Mouse (Mus musculus) megakaryocyte, embryonic 14.5 days (primary cell): Measurements from ENCODE around the gene Rplp2. TPM values are rescaled to one million over a fixed set of nuclear protein-coding genes. Genes with fewer than 3 reads are reported as not detected.
"Not testable (repeated sequence)": the region's sequence is repeated elsewhere in the genome, so short reads cannot be mapped to it uniquely, and the experiment has no call there.

Source experiments
- H3K27me3 ChIP-seq: replicated peaks from 2 replicates; pipeline ENCODE3; 2012; ENCODE audit warnings: inconsistent platforms
- H3K36me3 ChIP-seq: replicated peaks from 2 replicates; pipeline ENCODE3; 2012; ENCODE audit warnings: low read length, inconsistent platforms, mixed read lengths
- H3K4me1 ChIP-seq: 2 replicates; pipeline ENCODE4 v1.6.1; 2012; ENCODE audit warnings: inconsistent platforms
- H3K4me3 ChIP-seq: replicated peaks from 2 replicates; pipeline ENCODE3; 2012; ENCODE audit warnings: moderate library complexity, mild to moderate bottlenecking, inconsistent platforms
- H3K9me3 ChIP-seq: 2 replicates; pipeline ENCODE4 v1.6.1; 2012; ENCODE audit warnings: inconsistent platforms
- FLI1 ChIP-seq: IDR thresholded peaks from 2 replicates; pipeline ENCODE4 v1.6.1; 2012; ENCODE audit warnings: low read length, inconsistent platforms, mixed read lengths
- GATA1 ChIP-seq: IDR thresholded peaks from 3 replicates; pipeline ENCODE4 v1.6.1; 2012; ENCODE audit warnings: mixed read lengths, low read length, inconsistent platforms, borderline replicate concordance
- polyA plus RNA-seq: library from polyadenylated mRNA; stranded (reverse); fragments of >175 nt; gene quantifications from 2 replicates; pipeline ENCODE4 v1.2.3, GENCODE M21; 2012; ENCODE audit warnings: low replicate concordance; ENCODE audit not compliant: insufficient read depth

The Rplp2 gene
- polyA plus RNA-seq = 6,138 and 9,533 TPM in 2 replicates

- H3K27me3 ChIP-seq = no peaks in the 10 kb centered on the region
- H3K4me3 ChIP-seq = peak within 1 kb of the TSS; percentile 99
- peaks cover 42% of the 10 kb centered on the region for H3K36me3 ChIP-seq
- H3K4me1 ChIP-seq = peaks cover 68% of the 10 kb centered on the region
- TF ChIP-seq GATA1 = no peak
- no peak; the same call in 1 of the 2 replicates for TF ChIP-seq FLI1
- H3K9me3 ChIP-seq = no peaks in the 10 kb centered on the region
These were observed at the start of gene Rplp2 for GRCm38 (mm10) chr7:141447110-141447991. Gene Rplp2 (plus strand): TSS chr7:141447370.

- H3K9me3 ChIP-seq = no peaks in the 10 kb centered on the region
- TF ChIP-seq FLI1 (no peak), GATA1 (no peak)
- peaks cover 82% of the 10 kb centered on the region for H3K36me3 ChIP-seq
- peak overlapping the region; percentile 42 for H3K4me3 ChIP-seq
- no peaks in the 10 kb centered on the region for H3K27me3 ChIP-seq
- H3K4me1 ChIP-seq = peaks cover 26% of the 10 kb centered on the region
These were observed 43.9 kb upstream of the Rplp2 start for GRCm38 (mm10) chr7:141403305-141403704.

GRCm38 (mm10) chr7:141405466-141405865 is 41.7 kb upstream of the Rplp2 start:
- peaks cover 40% of the 10 kb centered on the region for H3K4me1 ChIP-seq
- no peaks in the 10 kb centered on the region for H3K27me3 ChIP-seq
- peaks cover 82% of the 10 kb centered on the region for H3K36me3 ChIP-seq
- no peak overlapping the region for H3K4me3 ChIP-seq
- no peaks in the 10 kb centered on the region for H3K9me3 ChIP-seq
- no peak for TF ChIP-seq GATA1
- no peak for TF ChIP-seq FLI1

GRCm38 (mm10) chr7:141407670-141408069 is 39.5 kb upstream of the Rplp2 start:
- H3K9me3 ChIP-seq, H3K27me3 ChIP-seq, H3K4me3 ChIP-seq: not testable (repeated sequence)
- H3K36me3 ChIP-seq = peaks cover 79% of the 10 kb centered on the region
- H3K4me1 ChIP-seq = peaks cover 39% of the 10 kb centered on the region

GRCm38 (mm10) chr7:141408833-141409232 is 38.3 kb upstream of the Rplp2 start:
- peaks cover 67% of the 10 kb centered on the region for H3K36me3 ChIP-seq
- H3K9me3 ChIP-seq = no peaks in the 10 kb centered on the region
- peak overlapping the region; percentile 38 for H3K4me3 ChIP-seq
- no peaks in the 10 kb centered on the region for H3K27me3 ChIP-seq
- H3K4me1 ChIP-seq = peaks cover 40% of the 10 kb centered on the region
- no peak for TF ChIP-seq GATA1
- no peak for TF ChIP-seq FLI1

GRCm38 (mm10) chr7:141410631-141411030 is 36.5 kb upstream of the Rplp2 start:
- H3K9me3 ChIP-seq = no peaks in the 10 kb centered on the region
- TF ChIP-seq FLI1 (no peak), GATA1 (no peak)
- no peak overlapping the region for H3K4me3 ChIP-seq
- H3K4me1 ChIP-seq = peaks cover 49% of the 10 kb centered on the region
- no peaks in the 10 kb centered on the region for H3K27me3 ChIP-seq
- H3K36me3 ChIP-seq = peaks cover 52% of the 10 kb centered on the region

GRCm38 (mm10) chr7:141411667-141412066 is 35.5 kb upstream of the Rplp2 start:
- Histone ChIP-seq H3K36me3 (peaks cover 45% of the 10 kb centered on the region), H3K4me1 (peaks cover 55% of the 10 kb centered on the region), H3K9me3 (no peaks in the 10 kb centered on the region), H3K4me3 (no peak overlapping the region), H3K27me3 (no peaks in the 10 kb centered on the region)
- no peak for TF ChIP-seq FLI1
- no peak for TF ChIP-seq GATA1

- H3K27me3 ChIP-seq = no peaks in the 10 kb centered on the region
- H3K9me3 ChIP-seq = no peaks in the 10 kb centered on the region
- H3K4me1 ChIP-seq = peaks cover 61% of the 10 kb centered on the region
- no peak for TF ChIP-seq FLI1
- no peak for TF ChIP-seq GATA1
- peak overlapping the region; percentile 97 for H3K4me3 ChIP-seq
- H3K36me3 ChIP-seq = peaks cover 40% of the 10 kb centered on the region
These were observed 33.8 kb upstream of the Rplp2 start for GRCm38 (mm10) chr7:141413331-141413730.

- no peak for TF ChIP-seq FLI1
- no peak for TF ChIP-seq GATA1
- Histone ChIP-seq H3K4me3 (peak within 1 kb of the TSS; percentile 97), H3K27me3 (no peaks in the 10 kb centered on the region), H3K9me3 (no peaks in the 10 kb centered on the region), H3K4me1 (peaks cover 65% of the 10 kb centered on the region), H3K36me3 (peaks cover 33% of the 10 kb centered on the region)
These were observed 33.2 kb upstream of the Rplp2 start, which contains the start of gene Gatd1 for GRCm38 (mm10) chr7:141413809-141414584. Gene Gatd1 (minus strand): TSS chr7:141414136.

- Histone ChIP-seq H3K27me3 (no peaks in the 10 kb centered on the region), H3K36me3 (peaks cover 10% of the 10 kb centered on the region), H3K4me3 (peak overlapping the region; percentile 19), H3K9me3 (no peaks in the 10 kb centered on the region), H3K4me1 (peaks cover 48% of the 10 kb centered on the region)
- TF ChIP-seq FLI1 = no peak
- TF ChIP-seq GATA1 = no peak
These were observed 30.9 kb upstream of the Rplp2 start for GRCm38 (mm10) chr7:141416144-141416841.
